8 mouse cellular contexts compared by ENCODE assay signal in the genomic region with DNA sequence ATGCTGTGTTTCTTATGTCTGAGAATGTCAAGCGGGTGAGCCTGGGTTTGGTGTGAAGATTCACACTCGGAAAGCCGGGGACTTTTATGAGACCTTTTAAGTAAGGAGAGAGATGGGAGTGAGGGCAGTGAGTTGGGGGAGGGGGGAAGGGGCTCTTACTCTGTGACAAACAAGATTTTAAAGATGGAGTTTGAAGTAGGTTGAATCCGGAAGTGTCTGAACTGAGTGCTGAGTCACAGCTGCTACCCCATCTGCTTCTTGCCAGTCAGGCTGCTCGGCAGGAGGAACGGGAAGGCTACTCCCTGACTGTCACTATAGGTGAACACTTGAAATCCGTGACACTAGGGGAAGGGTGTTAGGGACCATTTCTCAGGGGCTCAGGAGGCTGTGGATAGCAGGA. TPM values are rescaled to one million over a fixed set of nuclear protein-coding genes. Genes with fewer than 3 reads are reported as not detected.
A peak's percentile ranks its signal among the peaks of the same experiment; 100 is the strongest.
DNase-seq lines count a peak whose midpoint lies in the region; ATAC-seq lines count a peak whose summit lies in the region.

No protein-coding gene starts in this region.

- peaks cover 23% of the 10 kb centered on the region for H3K4me1 ChIP-seq in forebrain, embryonic 15.5 days
- peaks cover 3% of the 10 kb centered on the region; the same call in 1 of the 2 replicates for H3K4me1 ChIP-seq in heart, embryonic 12.5 days (replicated peaks)

- H3K4me2 ChIP-seq in forebrain, embryonic 15.5 days (replicated peaks): peak overlapping the region; percentile 12; the same call in 1 of the 2 replicates
- H3K4me2 ChIP-seq in heart, embryonic 12.5 days: no peak overlapping the region

- DNase-seq in cerebellum, postnatal 14 days: peak; percentile 14 to 22
- DNase-seq in cerebellum, adult 8-10 months: no peak
- DNase-seq in left cerebral cortex, postnatal 36 days (ENCODE audit: low spot score in 2 of 2): peak; percentile 46 to 60
- DNase-seq in retina, postnatal 1 day: peak; percentile 16
- no peak for DNase-seq in urinary bladder, postnatal 25 days (ENCODE audit: low spot score)
- DNase-seq in heart, adult 9 months (ENCODE audit: low spot score in 2 of 2): no peak

- H3K4me3 ChIP-seq in forebrain, embryonic 15.5 days: no peak overlapping the region
- no peak overlapping the region for H3K4me3 ChIP-seq in heart, embryonic 12.5 days

- H3K27me3 ChIP-seq in forebrain, embryonic 15.5 days: no peaks in the 10 kb centered on the region
- H3K27me3 ChIP-seq in heart, embryonic 12.5 days (replicated peaks): no peaks in the 10 kb centered on the region

- no peaks in the 10 kb centered on the region for H3K9me3 ChIP-seq in forebrain, embryonic 15.5 days
- 0 out of 2 replicates have a peak, but pooled peaks cover 3% of the 10 kb centered on the region for H3K9me3 ChIP-seq in heart, embryonic 12.5 days (replicated peaks)

- H3K9ac ChIP-seq in forebrain, embryonic 15.5 days (replicated peaks): no peak overlapping the region
- H3K9ac ChIP-seq in heart, embryonic 12.5 days: no peak overlapping the region

- ATAC-seq in forebrain, embryonic 15.5 days (replicated peaks): peak; percentile 82
- ATAC-seq in heart, embryonic 12.5 days (ENCODE audit: insufficient number of reproducible peaks, low FRiP score): no peak

- H3K36me3 ChIP-seq in forebrain, embryonic 15.5 days: no peaks in the 10 kb centered on the region
- H3K36me3 ChIP-seq in heart, embryonic 12.5 days: no peaks in the 10 kb centered on the region

- 19% methylated on average over 7 of the region's 7 CpGs for WGBS in forebrain, embryonic 15.5 days
- 23% methylated on average over 7 of the region's 7 CpGs for WGBS in heart, embryonic 12.5 days

- intact Hi-C loops in left cerebral cortex, postnatal 36 days (cut with DNase I): no loop called here

- peak overlapping the region; percentile 75 for H3K27ac ChIP-seq in forebrain, embryonic 15.5 days (replicated peaks)
- no peak overlapping the region for H3K27ac ChIP-seq in heart, embryonic 12.5 days (ENCODE audit: poor library complexity, severe bottlenecking)

RNA-seq across cellular contexts. Expression of a gene that starts 33.7 kb away (rescaled TPM):
- polyA plus RNA-seq in forebrain, embryonic 15.5 days (2015; fragmentation: Nextera tagmentation; extraction: Ambion mirVana): 0.25 and 0.28 TPM in 2 replicates
- total RNA-seq in left cerebral cortex, postnatal 36 days (2021): under 1 TPM; 0.57 to 0.63 TPM
- 0.45 and 0.46 TPM in 2 replicates for polyA plus RNA-seq in heart, embryonic 12.5 days (2016; fragmentation: Nextera tagmentation; extraction: Ambion mirVana)

Comparison
In these comparisons a context has a peak if more than half of its experiments do, and no peak if none do; other contexts are left out.
1. DNase-seq: peak in cerebellum, postnatal 14 days (2 of 2), left cerebral cortex, postnatal 36 days (2 of 2) and retina, postnatal 1 day (single experiment); none in cerebellum, adult 8-10 months (single experiment), urinary bladder, postnatal 25 days (single experiment) and heart, adult 9 months (0 of 2).